Mouse (Mus musculus) spleen, adult 2 months (tissue): ENCODE data around the gene Apbb2.

Source experiments
- CTCF ChIP-seq: fragments of 200-500 bp; IDR thresholded peaks from 2 replicates; pipeline ENCODE4 v1.5.1; 2011; ENCODE audit warnings: mild to moderate bottlenecking, inconsistent platforms; ENCODE audit not compliant: insufficient read depth, insufficient read length, insufficient replicate concordance; ENCODE audit errors: extremely low read depth
- POLR2A ChIP-seq: fragments of 200-500 bp; IDR thresholded peaks from 2 replicates; pipeline ENCODE4 v1.6.1; 2011; ENCODE audit warnings: low read depth, low read length, inconsistent platforms

DNA sequence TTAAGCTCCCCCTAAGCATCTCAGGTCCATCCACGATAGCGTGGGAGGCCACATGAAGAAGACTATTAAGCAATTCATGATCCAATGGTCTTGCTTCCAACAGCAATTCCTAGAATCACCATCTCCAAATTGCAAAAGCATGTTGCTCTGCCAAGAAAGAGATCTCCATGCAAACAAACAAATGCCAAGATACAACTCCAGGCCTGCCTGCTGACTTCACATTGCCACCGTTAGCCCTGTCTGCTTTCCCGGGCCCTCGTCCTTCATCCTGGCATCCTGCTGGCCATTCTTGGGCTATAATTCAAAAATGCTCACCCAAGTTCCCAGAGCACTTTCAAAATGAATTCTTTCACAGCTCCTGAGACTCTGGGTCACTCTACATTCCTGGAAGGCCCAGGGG, 5.6 kb downstream of the Apbb2 start:
- TF ChIP-seq POLR2A: no peak
- no peak for TF ChIP-seq CTCF
